Mouse (Mus musculus) liver, embryonic 14.5 days (tissue): ENCODE measurements around the gene Eif2b3. TPM values are rescaled to one million over a fixed set of nuclear protein-coding genes. Genes with fewer than 3 reads are reported as not detected.
A peak's percentile ranks its signal among the peaks of the same experiment; 100 is the strongest.

Experiments used
- ATAC-seq: fragments of 200-750 bp; cut with Nextera tagmentation; 2 replicates; pipeline ENCODE4 v1.8.0; 2017; ENCODE audit warnings: moderate number of reproducible peaks, mild to moderate bottlenecking, moderate library complexity; ENCODE audit not compliant: insufficient read depth
- DNase-seq, 3 experiments: peaks; one replicate each; pipeline ENCODE4 v3.0.0-alpha.2; 2012 to 2013; ENCODE audit warnings: low read depth in 3 of 3, low spot score in 3 of 3
- H3K27ac ChIP-seq: fragments of 300-500 bp; sonication (generic); 2 replicates; pipeline ENCODE4 v1.5.1; 2014; ENCODE audit warnings: moderate library complexity, mild to moderate bottlenecking, control low read depth, inconsistent platforms
- H3K27me3 ChIP-seq: fragments of 300-500 bp; sonication (generic); 2 replicates; pipeline ENCODE4 v1.6.1; 2014; ENCODE audit warnings: mild to moderate bottlenecking, low read length, moderate library complexity; ENCODE audit not compliant: control insufficient read depth, insufficient read depth
- H3K36me3 ChIP-seq: fragments of 300-500 bp; sonication (generic); replicated peaks from 2 replicates; pipeline ENCODE4 v1.6.1; 2014; ENCODE audit warnings: low read depth; ENCODE audit not compliant: control insufficient read depth, insufficient read depth
- H3K4me1 ChIP-seq, 2 experiments: fragments of 200-500 bp in 1 of 2; fragments of 300-500 bp in 1 of 2; sonication (generic) in 1 of 2; replicated peaks; 2 replicates each; pipeline ENCODE4 v1.6.1; 2012 to 2014; ENCODE audit warnings: antibody characterized with exemption in 1 of 2, inconsistent platforms in 1 of 2, low read length in 1 of 2; ENCODE audit not compliant: control insufficient read depth in 2 of 2, insufficient read depth in 2 of 2
- H3K4me2 ChIP-seq: fragments of 300-500 bp; sonication (generic); 2 replicates; pipeline ENCODE4 v1.6.1; 2014; ENCODE audit warnings: low read depth, mild to moderate bottlenecking, control low read depth, moderate library complexity
- H3K4me3 ChIP-seq, 2 experiments: fragments of 200-500 bp in 1 of 2; fragments of 300-500 bp in 1 of 2; sonication (generic) in 1 of 2; 2 replicates each; pipeline ENCODE4 v1.5.1; 2012 to 2014; ENCODE audit warnings: low read depth in 2 of 2, low read length in 2 of 2, mild to moderate bottlenecking in 2 of 2, control low read depth in 1 of 2, inconsistent platforms in 1 of 2, moderate library complexity in 1 of 2; ENCODE audit not compliant: insufficient read depth in 1 of 2
- H3K9ac ChIP-seq: fragments of 300-500 bp; sonication (generic); replicated peaks from 2 replicates; pipeline ENCODE4 v1.6.1; 2014; ENCODE audit warnings: mild to moderate bottlenecking, control low read depth, moderate library complexity
- H3K9me3 ChIP-seq: fragments of 300-500 bp; sonication (generic); 2 replicates; pipeline ENCODE4 v1.6.1; 2016; ENCODE audit warnings: low read length, mixed read lengths; ENCODE audit not compliant: control insufficient read depth
- CTCF ChIP-seq: IDR thresholded peaks from 2 replicates; pipeline ENCODE4 v1.5.1; 2016; ENCODE audit warnings: antibody characterized with exemption, low read depth, control low read depth
- EP300 ChIP-seq: IDR thresholded peaks from 2 replicates; pipeline ENCODE4 v1.6.1; 2016; ENCODE audit warnings: antibody characterized with exemption, low read depth
- WGBS: fragments of 180-500 bp; shearing (Covaris S2); extraction: QIAGEN DNeasy Blood & Tissue Kit; methylation state at CpG from one replicate; pipeline ENCODE4 v1.1.7; 2014; ENCODE audit not compliant: insufficient replicate concordance; 5-methylcytosine and 5-hydroxymethylcytosine counted together
- polyA plus RNA-seq, 2 experiments: library from polyadenylated mRNA; depleted of rRNA in 1 of 2; stranded (reverse) in 1 of 2; unstranded in 1 of 2; fragments of >200 nt; fragmentation: Nextera tagmentation in 1 of 2; extraction: Ambion mirVana in 1 of 2; gene quantifications; 2 replicates each; pipeline versions ENCODE4 v1.2.1 to v1.2.3; 2012 to 2014

The Eif2b3 gene
- polyA plus RNA-seq, 2 experiments = 17.3 to 32.7 TPM

GRCm38 (mm10) chr4:116987122-116987456 is 32.1 kb upstream of the Eif2b3 start:
- H3K36me3 ChIP-seq = peaks cover 33% of the 10 kb centered on the region
- H3K27me3 ChIP-seq = no peaks in the 10 kb centered on the region
- 68% methylated on average over 5 of the region's 5 CpGs for WGBS

GRCm38 (mm10) chr4:116989731-116990130 is 29.5 kb upstream of the Eif2b3 start:
- TF ChIP-seq CTCF (no peak), EP300 (no peak)
- Histone ChIP-seq H3K9me3 (no peaks in the 10 kb centered on the region), H3K27me3 (no peaks in the 10 kb centered on the region), H3K9ac (no peak overlapping the region), H3K4me1 (peaks cover 6 to 14% of the 10 kb centered on the region in 2 experiments), H3K4me3 (no peak overlapping the region), H3K4me2 (no peak overlapping the region), H3K36me3 (peaks cover 45% of the 10 kb centered on the region), H3K27ac (no peak overlapping the region)
- ATAC-seq (no peak), DNase-seq (no peak)
- 78% methylated on average over 6 of the region's 6 CpGs for WGBS

More at GRCm38 (mm10) chr4:116987122-116987456, 32.1 kb upstream of the Eif2b3 start:
- TF ChIP-seq EP300 = no peak
- TF ChIP-seq CTCF = no peak; the same call in 1 of the 2 replicates
- Histone ChIP-seq H3K4me1 (peaks cover 0 to 3% of the 10 kb centered on the region in 2 experiments; a peak in 1 of 4 replicates), H3K27ac (no peak overlapping the region), H3K9me3 (no peaks in the 10 kb centered on the region), H3K4me3 (no peak overlapping the region), H3K9ac (no peak overlapping the region), H3K4me2 (no peak overlapping the region)
- DNase-seq (no peak), ATAC-seq (0 out of 2 replicates have a peak, but pooled peaks have one; percentile 8)

GRCm38 (mm10) chr4:116991366-116991765 is 27.8 kb upstream of the Eif2b3 start:
- peaks cover 45% of the 10 kb centered on the region for H3K36me3 ChIP-seq

GRCm38 (mm10) chr4:116993672-116994621 is 25.3 kb upstream of the Eif2b3 start, which contains the start of gene Urod:
TSS of gene Urod (minus strand) at chr4:116994413.
- peak; percentile 94 to 95 (median 95) for DNase-seq
- H3K36me3 ChIP-seq = peaks cover 41% of the 10 kb centered on the region
- under 1% methylated on average over 38 of the region's 38 CpGs for WGBS
- TF ChIP-seq CTCF = no peak
- peak; percentile 87 for TF ChIP-seq EP300
- peak within 1 kb of the TSS; percentile 95 for H3K9ac ChIP-seq
- no peaks in the 10 kb centered on the region for H3K9me3 ChIP-seq
- no peaks in the 10 kb centered on the region for H3K27me3 ChIP-seq
- H3K4me1 ChIP-seq = peaks cover 15 to 17% of the 10 kb centered on the region in 2 experiments
- ATAC-seq = peak; percentile 90
- H3K4me3 ChIP-seq = peak within 1 kb of the TSS; percentile 96 to 99
- H3K4me2 ChIP-seq = peak within 1 kb of the TSS; percentile 90
- H3K27ac ChIP-seq = peak within 1 kb of the TSS; percentile 97

More at GRCm38 (mm10) chr4:116991366-116991765, 27.8 kb upstream of the Eif2b3 start:
- Histone ChIP-seq H3K4me1 (peaks cover 14 to 17% of the 10 kb centered on the region in 2 experiments), H3K4me3 (peak overlapping the region in 1 of 2 experiments; percentile 91; a peak in 2 of 4 replicates), H3K9me3 (no peaks in the 10 kb centered on the region), H3K4me2 (peak overlapping the region; percentile 90), H3K27me3 (no peaks in the 10 kb centered on the region), H3K9ac (no peak overlapping the region), H3K27ac (no peak overlapping the region)
- DNase-seq (peak; percentile 60 to 68 (median 62)), ATAC-seq (no peak)
- WGBS = 19% methylated on average over 7 of the region's 7 CpGs
- TF ChIP-seq CTCF (peak; percentile 98), EP300 (no peak)
